ENCODE assay signal across 8 mouse cellular contexts in the genomic region with DNA sequence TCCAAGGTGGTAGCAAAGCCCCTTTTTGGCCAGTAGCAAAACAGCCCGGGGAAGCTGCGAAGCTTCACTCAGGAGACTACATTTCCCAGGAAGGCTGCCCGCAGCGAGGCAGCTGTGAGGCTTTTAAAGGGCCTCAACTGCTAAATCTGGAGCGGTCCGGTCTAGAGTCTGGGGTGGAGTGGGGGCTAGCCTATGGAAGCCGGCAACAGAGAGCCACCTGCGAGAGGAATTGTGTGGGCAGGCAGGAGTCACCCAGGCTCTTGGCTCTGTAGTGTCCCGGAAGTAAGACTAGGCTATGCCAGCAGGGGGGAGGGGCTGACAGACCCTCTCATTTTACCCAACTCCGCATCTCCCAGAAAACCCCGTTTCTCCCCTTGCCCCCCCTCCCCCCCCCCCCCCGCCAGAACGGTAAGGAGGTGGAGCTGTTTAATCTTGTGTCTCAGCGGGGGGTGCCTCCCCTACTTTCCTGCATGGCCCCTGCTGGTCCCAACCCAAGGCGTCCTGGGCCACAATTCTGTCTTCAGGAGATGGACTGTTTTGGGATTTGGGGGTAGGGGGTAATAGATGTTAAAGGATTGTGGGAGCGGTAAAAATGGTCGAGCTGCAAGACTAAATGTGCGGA. TPM values are rescaled to one million over a fixed set of nuclear protein-coding genes. Genes with fewer than 3 reads are reported as not detected.
DNase-seq lines count a peak whose midpoint lies in the region; ATAC-seq and TF ChIP-seq lines count a peak whose summit lies in the region.

No protein-coding gene starts in this region.

- TF ChIP-seq EP300 in lung, postnatal 0 days (IDR thresholded peaks at IDR 0.05) = no peak

- no peak overlapping the region for H3K4me3 ChIP-seq in lung, postnatal 0 days (ENCODE audit: low read depth, low read length)
- peak overlapping the region; percentile 20 for H3K4me3 ChIP-seq in heart, embryonic 15.5 days

- no peak for ATAC-seq in lung, postnatal 0 days
- ATAC-seq in heart, embryonic 15.5 days (replicated peaks; ENCODE audit: insufficient number of reproducible peaks, insufficient read depth, low FRiP score, low read depth) = no peak

- H3K27ac ChIP-seq in lung, postnatal 0 days (ENCODE audit: low read length) = no peak overlapping the region
- H3K27ac ChIP-seq in heart, embryonic 15.5 days = no peak overlapping the region

- no peaks in the 10 kb centered on the region for H3K27me3 ChIP-seq in lung, postnatal 0 days (replicated peaks; ENCODE audit: insufficient read depth, low read length)
- no peaks in the 10 kb centered on the region for H3K27me3 ChIP-seq in heart, embryonic 15.5 days

- H3K9ac ChIP-seq in lung, postnatal 0 days (replicated peaks; ENCODE audit: low read depth) = 0 out of 2 replicates have a peak overlapping the region, but pooled peaks have one; percentile 12
- H3K9ac ChIP-seq in heart, embryonic 15.5 days = no peak overlapping the region

- 19% methylated on average over 16 of the region's 18 CpGs for WGBS in lung, postnatal 0 days
- WGBS in heart, embryonic 15.5 days = 17% methylated on average over 16 of the region's 18 CpGs

- no peaks in the 10 kb centered on the region for H3K36me3 ChIP-seq in lung, postnatal 0 days (ENCODE audit: insufficient read depth, low read length)
- no peaks in the 10 kb centered on the region for H3K36me3 ChIP-seq in heart, embryonic 15.5 days

- no peaks in the 10 kb centered on the region for H3K9me3 ChIP-seq in lung, postnatal 0 days (ENCODE audit: low read length)
- H3K9me3 ChIP-seq in heart, embryonic 15.5 days (replicated peaks) = no peaks in the 10 kb centered on the region

- peak; percentile 16 for DNase-seq in lung, postnatal 0 days (ENCODE audit: low spot score)
- no peak for DNase-seq in lung, postnatal 10 days
- peak; percentile 57 to 67 for DNase-seq in kidney, postnatal 4 days
- peak; percentile 37 for DNase-seq in retina, embryonic 14.5 days (ENCODE audit: low spot score)
- DNase-seq in layer of hippocampus, adult 8-10 months (ENCODE audit: low spot score in 2 of 2) = no peak
- DNase-seq in spleen, postnatal 14 days (ENCODE audit: low spot score in 2 of 2) = no peak
- no peak for DNase-seq in layer of hippocampus, adult 18-20 months (ENCODE audit: low spot score in 2 of 2)

- H3K4me1 ChIP-seq in lung, postnatal 0 days (ENCODE audit: insufficient read depth, low read depth, low read length) = peaks cover 7% of the 10 kb centered on the region; the same call in 1 of the 2 replicates
- peaks cover 25% of the 10 kb centered on the region for H3K4me1 ChIP-seq in heart, embryonic 15.5 days (replicated peaks)

- no peak for TF ChIP-seq CTCF in lung, postnatal 0 days (IDR thresholded peaks at IDR 0.05)

- H3K4me2 ChIP-seq in lung, postnatal 0 days (replicated peaks; ENCODE audit: low read depth, low read length) = peak overlapping the region; percentile 14; the same call in 1 of the 2 replicates
- H3K4me2 ChIP-seq in heart, embryonic 15.5 days = peak overlapping the region; percentile 49

RNA-seq across cellular contexts. Expression of gene H1f0, which starts 2.5 kb away (rescaled TPM):
- polyA plus RNA-seq in lung, postnatal 0 days (2015; fragmentation: Nextera tagmentation; extraction: Ambion mirVana) = 263 and 311 TPM in 2 replicates
- polyA plus RNA-seq in heart, embryonic 15.5 days (2015; fragmentation: Nextera tagmentation; extraction: Ambion mirVana) = 289 and 300 TPM in 2 replicates
- total RNA-seq in layer of hippocampus, adult 8-10 months (2022) = 10 to 100 TPM; 73.6 to 88.0 (median 81.8) TPM
- total RNA-seq in layer of hippocampus, adult 18-20 months (2021) = 10 to 100 TPM; 83.7 to 93.8 TPM

RNA-seq across cellular contexts. Expression of gene Galr3, which starts 15.9 kb away (rescaled TPM):
- 0.12 and 0.14 TPM in 2 replicates for polyA plus RNA-seq in lung, postnatal 0 days (2015; fragmentation: Nextera tagmentation; extraction: Ambion mirVana)
- polyA plus RNA-seq in heart, embryonic 15.5 days (2015; fragmentation: Nextera tagmentation; extraction: Ambion mirVana) = not detected in 2 replicates
- 1 to 10 TPM in 1 of 4 experiments, under 1 TPM in 1, not detected in 2; 0.81 to 1.0 TPM for total RNA-seq in layer of hippocampus, adult 8-10 months (2022)
- under 1 TPM in 1 of 2 experiments, not detected in 1; 0.42 TPM for total RNA-seq in layer of hippocampus, adult 18-20 months (2021)

RNA-seq across cellular contexts. Expression of gene Ankrd54, which starts 36.9 kb away (rescaled TPM):
- polyA plus RNA-seq in lung, postnatal 0 days (2015; fragmentation: Nextera tagmentation; extraction: Ambion mirVana) = 45.4 and 48.4 TPM in 2 replicates
- polyA plus RNA-seq in heart, embryonic 15.5 days (2015; fragmentation: Nextera tagmentation; extraction: Ambion mirVana) = 20.4 and 31.6 TPM in 2 replicates
- total RNA-seq in layer of hippocampus, adult 8-10 months (2022) = 10 to 100 TPM; 17.3 to 23.9 (median 18.2) TPM
- total RNA-seq in layer of hippocampus, adult 18-20 months (2021) = 10 to 100 TPM; 18.0 to 22.7 TPM

RNA-seq across cellular contexts. Expression of gene Eif3l, which starts 49.2 kb away (rescaled TPM):
- 99.3 and 101 TPM in 2 replicates for polyA plus RNA-seq in lung, postnatal 0 days (2015; fragmentation: Nextera tagmentation; extraction: Ambion mirVana)
- 131 and 151 TPM in 2 replicates for polyA plus RNA-seq in heart, embryonic 15.5 days (2015; fragmentation: Nextera tagmentation; extraction: Ambion mirVana)
- total RNA-seq in layer of hippocampus, adult 8-10 months (2022) = 10 to 100 TPM; 76.9 to 82.0 (median 77.9) TPM
- 10 to 100 TPM; 71.5 to 71.8 TPM for total RNA-seq in layer of hippocampus, adult 18-20 months (2021)

Comparison
In these comparisons a context has a peak if more than half of its experiments do, and no peak if none do; other contexts are left out.
1. DNase-seq: peak in lung, postnatal 0 days (single experiment), kidney, postnatal 4 days (2 of 2) and retina, embryonic 14.5 days (single experiment); none in lung, postnatal 10 days (single experiment), layer of hippocampus, adult 8-10 months (0 of 2), spleen, postnatal 14 days (0 of 2) and layer of hippocampus, adult 18-20 months (0 of 2).